Mouse (Mus musculus) MEL (cell line): Measurements from ENCODE around the gene Desi1. TPM values are rescaled to one million over a fixed set of nuclear protein-coding genes. Genes with fewer than 3 reads are reported as not detected.

Experiments used
- DNase-seq: peaks from one replicate; pipeline ENCODE4 v3.0.0; 2011; ENCODE audit warnings: low read depth, low spot score
- H3K27ac ChIP-seq: 2 replicates; pipeline ENCODE4 v1.5.1; 2012; ENCODE audit warnings: low read depth, mild to moderate bottlenecking, control low read depth, low read length, moderate library complexity; ENCODE audit not compliant: control insufficient read depth
- H3K27me3 ChIP-seq, 2 experiments: fragments of 150-350 bp in 1 of 2; sonication (generic) in 1 of 2; 2 replicates each; pipeline ENCODE4 v1.6.1; 2012; ENCODE audit warnings: low read length in 2 of 2, mild to moderate bottlenecking in 2 of 2, improper control_type of control experiment in 1 of 2, moderate library complexity in 1 of 2; ENCODE audit not compliant: insufficient read depth in 2 of 2, control insufficient read depth in 1 of 2
- H3K36me3 ChIP-seq, 2 experiments: 2 replicates each; pipeline ENCODE4 v1.6.1; 2012 to 2014; ENCODE audit warnings: low read length in 2 of 2, improper control_type of control experiment in 1 of 2, inconsistent platforms in 1 of 2, mild to moderate bottlenecking in 1 of 2; ENCODE audit not compliant: insufficient read depth in 2 of 2, control insufficient read depth in 1 of 2
- H3K4me1 ChIP-seq, 2 experiments: fragments of 150-350 bp in 1 of 2; sonication (generic) in 1 of 2; 2 replicates each; pipeline ENCODE4 v1.6.1; 2012; ENCODE audit warnings: low read length in 2 of 2, improper control_type of control experiment in 1 of 2, mild to moderate bottlenecking in 1 of 2; ENCODE audit not compliant: insufficient read depth in 2 of 2, control insufficient read depth in 1 of 2
- H3K4me3 ChIP-seq, 2 experiments: fragments of 150-350 bp in 1 of 2; sonication (generic) in 1 of 2; 2 replicates each; pipeline ENCODE4 v1.5.1; 2012; ENCODE audit warnings: low read depth in 2 of 2, low read length in 2 of 2, mild to moderate bottlenecking in 2 of 2, moderate library complexity in 2 of 2, control low read depth in 1 of 2, improper control_type of control experiment in 1 of 2; ENCODE audit not compliant: control insufficient read depth in 1 of 2, insufficient read depth in 1 of 2
- H3K79me2 ChIP-seq: 2 replicates; pipeline ENCODE4 v1.6.1; 2012; ENCODE audit warnings: mild to moderate bottlenecking, low read length, moderate library complexity; ENCODE audit not compliant: control insufficient read depth, poor library complexity, insufficient read depth
- H3K9ac ChIP-seq: 2 replicates; pipeline ENCODE4 v1.6.1; 2012; ENCODE audit warnings: low read depth, mild to moderate bottlenecking, control low read depth, low read length, moderate library complexity; ENCODE audit not compliant: control insufficient read depth, poor library complexity, severe bottlenecking
- H3K9me3 ChIP-seq: fragments of 150-350 bp; sonication (generic); replicated peaks from 2 replicates; pipeline ENCODE4 v1.6.1; 2012; ENCODE audit warnings: mild to moderate bottlenecking, low read length, improper control_type of control experiment, moderate library complexity; ENCODE audit not compliant: insufficient read depth
- BHLHE40 ChIP-seq: IDR thresholded peaks from 2 replicates; pipeline ENCODE4 v1.6.1; 2012; ENCODE audit warnings: low read depth, mild to moderate bottlenecking, inconsistent platforms, low read length, improper control_type of control experiment, borderline replicate concordance
- CHD2 ChIP-seq: IDR thresholded peaks from 2 replicates; pipeline ENCODE4 v1.6.1; 2011; ENCODE audit warnings: low read length, improper control_type of control experiment
- CTCF ChIP-seq, 3 experiments: IDR thresholded peaks in 2 of 3; conservative IDR thresholded peaks in 1 of 3; 2 replicates each; pipeline ENCODE4 v1.5.1; 2011 to 2012; ENCODE audit warnings: low read length in 3 of 3, low read depth in 2 of 3, mild to moderate bottlenecking in 2 of 3, improper control_type of control experiment in 1 of 3, inconsistent platforms in 1 of 3, mixed read lengths in 1 of 3, moderate library complexity in 1 of 3; ENCODE audit not compliant: control insufficient read depth in 1 of 3, insufficient read depth in 1 of 3, poor library complexity in 1 of 3, severe bottlenecking in 1 of 3
- MAFK ChIP-seq: IDR thresholded peaks from 2 replicates; pipeline ENCODE4 v1.6.1; 2011; ENCODE audit warnings: low read depth, mild to moderate bottlenecking, low read length, improper control_type of control experiment, borderline replicate concordance
- MAX ChIP-seq: IDR thresholded peaks from 2 replicates; pipeline ENCODE4 v1.6.1; 2011; ENCODE audit warnings: low read length, improper control_type of control experiment
- NELFE ChIP-seq: IDR thresholded peaks from 2 replicates; pipeline ENCODE4 v1.6.1; 2011; ENCODE audit warnings: low read depth, low read length, improper control_type of control experiment
- POLR2AphosphoS5 ChIP-seq: IDR thresholded peaks from 2 replicates; pipeline ENCODE4 v1.6.1; 2012; ENCODE audit warnings: low read depth, borderline replicate concordance, mild to moderate bottlenecking, inconsistent platforms, low read length, moderate library complexity, mixed read lengths
- RAD21 ChIP-seq: IDR thresholded peaks from 2 replicates; pipeline ENCODE4 v1.6.1; 2011; ENCODE audit warnings: mild to moderate bottlenecking, low read depth, low read length, improper control_type of control experiment
- SMC3 ChIP-seq: IDR thresholded peaks from 2 replicates; pipeline ENCODE4 v1.6.1; 2011; ENCODE audit warnings: low read depth, low read length, improper control_type of control experiment
- TCF12 ChIP-seq: IDR thresholded peaks from 2 replicates; pipeline ENCODE4 v1.6.1; 2014; ENCODE audit warnings: low read depth, mild to moderate bottlenecking, inconsistent platforms, low read length, improper control_type of control experiment, moderate library complexity
- ZC3H11A ChIP-seq: IDR thresholded peaks from 2 replicates; pipeline ENCODE4 v1.6.1; 2012; ENCODE audit warnings: low read depth, mild to moderate bottlenecking, inconsistent platforms, low read length, improper control_type of control experiment
- ZNF384 ChIP-seq: IDR thresholded peaks from 2 replicates; pipeline ENCODE4 v1.6.1; 2012; ENCODE audit warnings: low read depth, mild to moderate bottlenecking, inconsistent platforms, low read length, improper control_type of control experiment
- polyA plus RNA-seq, 2 experiments: library from polyadenylated mRNA; stranded (reverse) in 1 of 2; unstranded in 1 of 2; fragments of >175 nt in 1 of 2; fragments of >200 nt in 1 of 2; gene quantifications; 2 replicates each; pipeline versions ENCODE4 v1.2.1 to v1.2.4; 2012; ENCODE audit warnings: low replicate concordance in 2 of 2, low read depth in 1 of 2; ENCODE audit not compliant: insufficient read length in 2 of 2, insufficient read depth in 1 of 2, missing spikeins in 1 of 2
- total RNA-seq: library from RNA; depleted of rRNA; stranded (reverse); fragments of 300-350 nt; gene quantifications from 2 replicates; pipeline ENCODE4 v1.2.3, GENCODE M21; 2012

Gene Desi1
- total and polyA plus RNA-seq, 3 experiments, result 26.3 to 116 TPM; not detected in 1

DNA sequence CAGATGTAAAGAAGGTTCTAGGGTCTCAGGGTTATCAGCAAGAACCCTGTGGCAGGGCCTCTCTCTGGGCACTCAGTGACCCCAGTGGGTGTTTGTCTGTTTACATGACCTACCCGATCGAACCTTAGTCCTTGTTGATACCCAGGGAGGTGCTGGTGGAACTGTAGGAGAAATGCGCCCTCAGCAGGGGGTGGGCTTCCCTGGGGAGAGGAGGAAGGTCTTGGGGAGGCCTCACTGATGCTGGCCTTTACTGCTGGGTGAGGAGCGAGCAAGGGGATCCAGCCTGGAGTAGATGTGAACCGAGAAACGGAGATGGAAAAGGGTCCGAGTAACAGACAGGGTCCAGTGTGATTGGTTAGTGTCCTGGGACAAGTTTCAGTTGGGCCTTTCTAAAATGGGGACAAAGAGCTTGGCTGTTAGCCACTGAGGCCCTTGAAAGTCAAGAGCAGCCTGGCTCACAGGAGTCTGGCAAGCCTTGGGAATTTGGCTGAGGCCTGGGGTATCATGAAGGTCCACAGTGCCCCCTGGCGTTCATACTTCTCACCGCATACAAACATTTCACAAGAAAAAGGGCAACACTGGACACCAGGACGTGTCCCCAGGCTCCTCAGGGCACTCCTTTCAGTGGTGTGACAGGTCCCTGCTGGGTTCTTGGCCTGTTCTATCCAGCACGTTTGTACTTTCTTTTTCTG is 44.1 kb downstream of the Desi1 start:
- Histone ChIP-seq H3K27ac (no peak overlapping the region), H3K9ac (no peak overlapping the region), H3K27me3 (no peaks in the 10 kb centered on the region), H3K36me3 (peaks cover 2 to 6% of the 10 kb centered on the region in 2 experiments), H3K79me2 (no peaks in the 10 kb centered on the region), H3K9me3 (no peaks in the 10 kb centered on the region), H3K4me3 (no peak overlapping the region), H3K4me1 (peaks cover 2 to 13% of the 10 kb centered on the region in 2 experiments)
- peak; percentile 89 for DNase-seq
- peak; percentile 78 for TF ChIP-seq RAD21
- TF ChIP-seq BHLHE40, result no peak
- TF ChIP-seq MAFK, result no peak
- TF ChIP-seq TCF12, result no peak
- peak; percentile 55 for TF ChIP-seq ZC3H11A
- TF ChIP-seq ZNF384, result no peak
- peak; percentile 82 for TF ChIP-seq SMC3
- TF ChIP-seq CTCF (IDR thresholded peaks at IDR 0.05 in 2 of 3, conservative IDR thresholded peaks at IDR 0.05 in 1 of 3; ENCODE audit: control insufficient read depth in 1 of 3, insufficient read depth in 1 of 3, low read depth in 2 of 3, low read length in 3 of 3, poor library complexity in 1 of 3, severe bottlenecking in 1 of 3), result peak; percentile 74 to 85 (median 81)
- no peak for TF ChIP-seq CHD2

DNA sequence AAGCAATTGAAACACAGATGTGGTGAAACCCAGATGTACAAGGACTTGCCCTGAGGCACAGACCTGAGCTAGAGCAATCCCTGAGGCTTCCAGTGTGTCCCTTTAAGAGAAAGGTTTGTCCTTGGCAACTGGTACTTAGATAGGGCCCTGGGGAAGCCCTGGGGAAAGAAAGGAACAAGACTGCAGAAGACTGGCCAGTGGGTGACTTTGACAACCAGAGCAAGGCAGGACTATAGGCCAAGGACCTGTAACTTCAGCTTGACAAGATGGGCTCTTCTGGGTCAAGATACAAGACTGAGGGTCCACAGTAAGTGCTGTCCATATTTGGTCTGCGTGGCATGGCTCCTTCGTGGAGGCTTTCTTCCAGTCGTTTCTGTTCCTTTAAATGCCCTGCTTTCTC is 46.0 kb downstream of the Desi1 start, which contains the start of gene Xrcc6:
Xrcc6 (plus strand) TSS at position 190 of the 400 bp plus-strand sequence.
- TF ChIP-seq TCF12 (no peak), POLR2AphosphoS5 (no peak), MAX (no peak), NELFE (no peak)
- TF ChIP-seq, all 39 proteins: peak for 0
- no peak within 1 kb of the TSS for H3K27ac ChIP-seq
- no peaks in the 10 kb centered on the region for H3K79me2 ChIP-seq
- no peak within 1 kb of the TSS for H3K4me3 ChIP-seq
- no peak within 1 kb of the TSS for H3K9ac ChIP-seq
- H3K27me3 ChIP-seq, result no peaks in the 10 kb centered on the region
- H3K36me3 ChIP-seq, result peaks cover 0 to 6% of the 10 kb centered on the region in 2 experiments; a peak in 3 of 4 replicates
- no peak for DNase-seq
- H3K9me3 ChIP-seq, result no peaks in the 10 kb centered on the region
- H3K4me1 ChIP-seq, result peaks cover 2 to 13% of the 10 kb centered on the region in 2 experiments
